Mouse (Mus musculus) adipocyte (in vitro differentiated cells): ENCODE results near the gene Stard7.

Experiments used
- DNase-seq: peaks from one replicate; pipeline ENCODE4 v3.0.0-alpha.2; 2016; ENCODE audit warnings: low spot score

Gene Stard7

GRCm38 (mm10) chr2:127322671-127323285 is 52.8 kb downstream of the Stard7 start:
- no peak for DNase-seq

GRCm38 (mm10) chr2:127323667-127324066 is 53.6 kb downstream of the Stard7 start:
- DNase-seq, result no peak

- DNase-seq, result no peak
These were observed 54.4 kb downstream of the Stard7 start for GRCm38 (mm10) chr2:127324456-127324855.

- DNase-seq, result no peak
These were observed 58.3 kb downstream of the Stard7 start for GRCm38 (mm10) chr2:127328090-127328851.

GRCm38 (mm10) chr2:127332807-127333570 is 63.0 kb downstream of the Stard7 start:
- no peak for DNase-seq

GRCm38 (mm10) chr2:127333945-127334603 is 64.1 kb downstream of the Stard7 start:
- DNase-seq, result no peak

- no peak for DNase-seq
These were observed 65.1 kb downstream of the Stard7 start for GRCm38 (mm10) chr2:127335078-127335541.

GRCm38 (mm10) chr2:127335767-127336496 is 65.9 kb downstream of the Stard7 start, which contains the start of gene Dusp2:
Dusp2 (plus strand) TSS chr2:127336159.
- no peak for DNase-seq

GRCm38 (mm10) chr2:127336497-127336832 is 66.4 kb downstream of the Stard7 start:
- no peak for DNase-seq

GRCm38 (mm10) chr2:127336885-127337284 is 66.9 kb downstream of the Stard7 start:
- no peak for DNase-seq

GRCm38 (mm10) chr2:127337531-127337930 is 67.5 kb downstream of the Stard7 start:
- no peak for DNase-seq

GRCm38 (mm10) chr2:127338012-127338411 is 68.0 kb downstream of the Stard7 start:
- DNase-seq, result no peak

- DNase-seq, result no peak
These were observed 68.4 kb downstream of the Stard7 start, which contains the start of gene Astl for GRCm38 (mm10) chr2:127338416-127338815. Astl (plus strand) TSS chr2:127338639.

- DNase-seq, result no peak
These were observed 68.8 kb downstream of the Stard7 start for GRCm38 (mm10) chr2:127338833-127339232.

- DNase-seq, result no peak
These were observed 69.2 kb downstream of the Stard7 start for GRCm38 (mm10) chr2:127339262-127339661.

GRCm38 (mm10) chr2:127341159-127341558 is 71.1 kb downstream of the Stard7 start:
- peak; percentile 68 for DNase-seq

- DNase-seq, result peak; percentile 15
These were observed 76.3 kb downstream of the Stard7 start for GRCm38 (mm10) chr2:127346334-127346733.

- no peak for DNase-seq
These were observed 77.3 kb downstream of the Stard7 start for GRCm38 (mm10) chr2:127347147-127347985.
